Mouse (Mus musculus): ENCODE measurements at regions not wholly inside any gene's neighbourhood (a gene's known extent, or its start where the extent isn't known, plus 50 kb on each side); places are given as distances from the start of the nearest gene placed in this dataset.

DNA sequence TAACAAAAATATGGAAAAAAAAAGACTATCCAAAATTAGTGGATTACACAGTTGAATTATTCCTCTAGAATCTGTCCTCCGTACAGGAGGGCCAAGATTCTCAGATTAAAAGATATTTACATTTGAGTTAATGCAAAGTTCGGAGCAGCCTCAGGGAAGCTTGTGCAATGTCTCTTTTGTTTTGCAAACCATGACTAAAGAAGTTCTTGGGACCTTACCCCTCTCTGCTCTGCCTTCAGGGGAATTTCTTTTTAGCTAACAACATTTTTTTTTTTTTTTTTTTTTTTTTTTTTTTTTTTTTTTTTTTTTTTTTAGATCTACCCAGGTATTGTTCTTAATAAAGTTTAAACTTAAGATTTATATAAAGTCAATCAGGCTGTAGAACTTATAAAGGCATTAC, 1603.6 kb upstream of the Gm8797 start:
- TF ChIP-seq CTCF (conservative IDR thresholded peaks at IDR 0.05; ENCODE audit: low read length) (no peak), NANOG (IDR thresholded peaks at IDR 0.05; ENCODE audit: borderline replicate concordance, low read length) (no peak)
